ENCODE assay signal across 18 mouse cellular contexts in genomic region chr1:18583358-18584128, GRCm38 (mm10).
DNase-seq lines count a peak whose midpoint lies in the region; ATAC-seq and TF ChIP-seq lines count a peak whose summit lies in the region.
"Had no signal": no experiment of that assay in that cellular context is flagged by ENCODE, and none has a peak within 500 bp of the region (broad histone marks: within the 10 kb centered on the region; RNA-seq: fewer than 3 reads in every experiment).

No protein-coding gene starts in this region.

- H3K4me2 ChIP-seq in hindbrain, embryonic 12.5 days (replicated peaks), result no peak overlapping the region
- H3K4me2 ChIP-seq in forebrain, postnatal 0 days (ENCODE audit: low read depth), result no peak overlapping the region
- H3K4me2 ChIP-seq: embryonic facial prominence, embryonic 12.5 days; heart, embryonic 11.5 days; heart, embryonic 15.5 days; hindbrain, embryonic 15.5 days had no signal

- 71% methylated on average over 6 of the region's 6 CpGs for WGBS in hindbrain, embryonic 12.5 days
- WGBS in hindbrain, embryonic 10.5 days, result 82% methylated on average over 6 of the region's 6 CpGs
- 48% methylated on average over 6 of the region's 6 CpGs for WGBS in forebrain, postnatal 0 days

- no peak for TF ChIP-seq POLR2A in brain, embryonic 14.5 days (IDR thresholded peaks at IDR 0.05; ENCODE audit: borderline replicate concordance, extremely low read depth, insufficient read depth, insufficient read length, poor library complexity, severe bottlenecking)

- H3K9me3 ChIP-seq in hindbrain, embryonic 12.5 days (replicated peaks), result no peaks in the 10 kb centered on the region
- no peaks in the 10 kb centered on the region for H3K9me3 ChIP-seq in hindbrain, embryonic 10.5 days
- no peaks in the 10 kb centered on the region for H3K9me3 ChIP-seq in forebrain, postnatal 0 days (ENCODE audit: low read length)
- H3K9me3 ChIP-seq: embryonic facial prominence, embryonic 12.5 days; heart, embryonic 15.5 days; hindbrain, embryonic 15.5 days had no signal

- no peak for TF ChIP-seq CTCF in brain, embryonic 14.5 days (IDR thresholded peaks at IDR 0.05; ENCODE audit: borderline replicate concordance, extremely low read depth, insufficient read depth, insufficient read length)
- TF ChIP-seq CTCF in forebrain, postnatal 0 days (IDR thresholded peaks at IDR 0.05; ENCODE audit: low read depth), result no peak

- no peaks in the 10 kb centered on the region for H3K36me3 ChIP-seq in hindbrain, embryonic 12.5 days
- H3K36me3 ChIP-seq in hindbrain, embryonic 10.5 days, result no peaks in the 10 kb centered on the region
- H3K36me3 ChIP-seq in forebrain, postnatal 0 days (ENCODE audit: insufficient read depth), result no peaks in the 10 kb centered on the region
- H3K36me3 ChIP-seq: embryonic facial prominence, embryonic 12.5 days; heart, embryonic 15.5 days; hindbrain, embryonic 15.5 days had no signal

- peak; percentile 66 for ATAC-seq in hindbrain, embryonic 12.5 days (ENCODE audit: low FRiP score)
- ATAC-seq in forebrain, postnatal 0 days, result peak; percentile 92; the same call in 1 of the 2 replicates
- ATAC-seq: intestine, postnatal 0 days had no signal

- no peaks in the 10 kb centered on the region for H3K27me3 ChIP-seq in hindbrain, embryonic 12.5 days
- no peaks in the 10 kb centered on the region for H3K27me3 ChIP-seq in hindbrain, embryonic 10.5 days (ENCODE audit: insufficient read depth, poor library complexity, severe bottlenecking)
- no peaks in the 10 kb centered on the region for H3K27me3 ChIP-seq in forebrain, postnatal 0 days (ENCODE audit: insufficient read depth, low read length)
- H3K27me3 ChIP-seq: embryonic facial prominence, embryonic 12.5 days; heart, embryonic 15.5 days; hindbrain, embryonic 15.5 days had no signal

- no peak overlapping the region for H3K9ac ChIP-seq in hindbrain, embryonic 12.5 days
- H3K9ac ChIP-seq in forebrain, postnatal 0 days, result no peak overlapping the region
- H3K9ac ChIP-seq: embryonic facial prominence, embryonic 12.5 days; heart, embryonic 15.5 days; hindbrain, embryonic 15.5 days had no signal

- no peak for DNase-seq in hindbrain, embryonic 10.5 days (ENCODE audit: low spot score)
- peak; percentile 55 for DNase-seq in brain, embryonic 14.5 days (ENCODE audit: low read depth)
- DNase-seq in forebrain, postnatal 0 days, result peak; percentile 9
- peak; percentile 76 for DNase-seq in retina, embryonic 14.5 days (ENCODE audit: low spot score)
- DNase-seq in urinary bladder, adult 18-20 months (ENCODE audit: low spot score in 2 of 2), result no peak
- DNase-seq in gastrocnemius, postnatal 10 days, result no peak
- DNase-seq: adrenal gland, postnatal 10 days; cerebellum, adult 11-12 months; cerebellum, adult 9-10 months; cerebellum, postnatal 25 days; heart, adult 2 months; heart, postnatal 14 days had no signal

- H3K27ac ChIP-seq in hindbrain, embryonic 12.5 days, result no peak overlapping the region
- H3K27ac ChIP-seq in hindbrain, embryonic 10.5 days, result no peak overlapping the region
- peak overlapping the region; percentile 59 for H3K27ac ChIP-seq in forebrain, postnatal 0 days (ENCODE audit: low read depth, low read length)
- H3K27ac ChIP-seq: embryonic facial prominence, embryonic 12.5 days; heart, adult 2 months; heart, embryonic 15.5 days; hindbrain, embryonic 15.5 days had no signal

- no peak overlapping the region for H3K4me3 ChIP-seq in hindbrain, embryonic 12.5 days
- no peak overlapping the region for H3K4me3 ChIP-seq in hindbrain, embryonic 10.5 days
- H3K4me3 ChIP-seq in forebrain, postnatal 0 days (ENCODE audit: low read depth, low read length), result no peak overlapping the region
- H3K4me3 ChIP-seq: embryonic facial prominence, embryonic 12.5 days; heart, adult 2 months; heart, embryonic 15.5 days; hindbrain, embryonic 15.5 days had no signal

- H3K4me1 ChIP-seq in hindbrain, embryonic 12.5 days, result no peaks in the 10 kb centered on the region
- no peaks in the 10 kb centered on the region for H3K4me1 ChIP-seq in hindbrain, embryonic 10.5 days (replicated peaks)
- H3K4me1 ChIP-seq in forebrain, postnatal 0 days (ENCODE audit: insufficient read depth), result no peaks in the 10 kb centered on the region
- H3K4me1 ChIP-seq: embryonic facial prominence, embryonic 12.5 days; heart, embryonic 15.5 days; hindbrain, embryonic 15.5 days had no signal

Comparison
In these comparisons a context has a peak if more than half of its experiments do, and no peak if none do; other contexts are left out.
1. DNase-seq: peak in brain, embryonic 14.5 days (single experiment), forebrain, postnatal 0 days (single experiment) and retina, embryonic 14.5 days (single experiment); none in hindbrain, embryonic 10.5 days (single experiment), urinary bladder, adult 18-20 months (0 of 2) and gastrocnemius, postnatal 10 days (single experiment).